Mouse (Mus musculus) heart, adult 2 months (tissue): ENCODE results near the gene Tacr1.

Source experiments
- CTCF ChIP-seq: fragments of 200-600 bp; IDR thresholded peaks from 2 replicates; pipeline ENCODE4 v1.8.1; 2022; ENCODE audit warnings: antibody characterized with exemption, mild to moderate bottlenecking, moderate library complexity
- EP300 ChIP-seq: fragments of 200-500 bp; IDR thresholded peaks from 2 replicates; pipeline ENCODE4 v1.6.1; 2011; ENCODE audit warnings: low read depth, low read length, control low read depth; ENCODE audit not compliant: insufficient read depth
- POLR2A ChIP-seq: fragments of 200-500 bp; IDR thresholded peaks from 2 replicates; pipeline ENCODE4 v1.6.1; 2011; ENCODE audit warnings: mild to moderate bottlenecking, low read depth, low read length, control low read depth; ENCODE audit not compliant: insufficient read depth

GRCm38 (mm10) chr6:82609339-82609926, 207.3 kb downstream of the Tacr1 start:
- no peak for TF ChIP-seq CTCF
- no peak for TF ChIP-seq POLR2A
- TF ChIP-seq EP300 = no peak
